Mouse (Mus musculus) ES-Bruce4 (cell line): Measurements from ENCODE around the gene Fancc. TPM values are rescaled to one million over a fixed set of nuclear protein-coding genes. Genes with fewer than 3 reads are reported as not detected.

Experiments
- H3K27ac ChIP-seq: 2 replicates; pipeline ENCODE4 v1.5.1; 2012; ENCODE audit warnings: low read length, inconsistent platforms; ENCODE audit not compliant: insufficient read depth
- H3K27me3 ChIP-seq: 2 replicates; pipeline ENCODE4 v1.6.1; 2012; ENCODE audit warnings: mild to moderate bottlenecking, low read length, inconsistent platforms; ENCODE audit not compliant: control insufficient read depth, poor library complexity, insufficient read depth, severe bottlenecking
- H3K36me3 ChIP-seq: 2 replicates; pipeline ENCODE4 v1.6.1; 2012; ENCODE audit warnings: inconsistent platforms, mild to moderate bottlenecking, low read length, moderate library complexity; ENCODE audit not compliant: control insufficient read depth, poor library complexity, insufficient read depth, severe bottlenecking
- H3K4me1 ChIP-seq: one replicate; pipeline ENCODE4 v1.8.1; 2011; ENCODE audit warnings: low read length; ENCODE audit not compliant: control insufficient read depth, insufficient read depth
- H3K4me3 ChIP-seq: 2 replicates; pipeline ENCODE4 v1.5.1; 2011; ENCODE audit warnings: low read depth, mild to moderate bottlenecking, low read length
- H3K9ac ChIP-seq: 2 replicates; pipeline ENCODE4 v1.6.1; 2012; ENCODE audit warnings: low read depth, mild to moderate bottlenecking, inconsistent platforms; ENCODE audit not compliant: poor library complexity, severe bottlenecking
- H3K9me3 ChIP-seq: replicated peaks from 2 replicates; pipeline ENCODE4 v1.6.1; 2012; ENCODE audit warnings: mild to moderate bottlenecking, low read length, inconsistent platforms; ENCODE audit not compliant: control insufficient read depth, poor library complexity, insufficient read depth, severe bottlenecking
- CTCF ChIP-seq: IDR thresholded peaks from one replicate; pipeline ENCODE4 v1.8.1; 2011; ENCODE audit warnings: low read depth, low read length
- EP300 ChIP-seq: IDR thresholded peaks from 2 replicates; pipeline ENCODE4 v1.6.1; 2011; ENCODE audit warnings: low read depth, low read length; ENCODE audit not compliant: insufficient read depth
- POLR2A ChIP-seq: IDR thresholded peaks from one replicate; pipeline ENCODE4 v1.8.1; 2011; ENCODE audit warnings: low read length; ENCODE audit not compliant: insufficient read depth
- polyA plus RNA-seq: library from polyadenylated mRNA; stranded (reverse); fragments of >200 nt; gene quantifications from 2 replicates; pipeline ENCODE4 v1.2.4, GENCODE M21; 2011; ENCODE audit warnings: low read depth; ENCODE audit not compliant: missing spikeins, insufficient read depth, insufficient read length

The Fancc gene
- polyA plus RNA-seq, 1 experiment: 13.3 TPM

DNA sequence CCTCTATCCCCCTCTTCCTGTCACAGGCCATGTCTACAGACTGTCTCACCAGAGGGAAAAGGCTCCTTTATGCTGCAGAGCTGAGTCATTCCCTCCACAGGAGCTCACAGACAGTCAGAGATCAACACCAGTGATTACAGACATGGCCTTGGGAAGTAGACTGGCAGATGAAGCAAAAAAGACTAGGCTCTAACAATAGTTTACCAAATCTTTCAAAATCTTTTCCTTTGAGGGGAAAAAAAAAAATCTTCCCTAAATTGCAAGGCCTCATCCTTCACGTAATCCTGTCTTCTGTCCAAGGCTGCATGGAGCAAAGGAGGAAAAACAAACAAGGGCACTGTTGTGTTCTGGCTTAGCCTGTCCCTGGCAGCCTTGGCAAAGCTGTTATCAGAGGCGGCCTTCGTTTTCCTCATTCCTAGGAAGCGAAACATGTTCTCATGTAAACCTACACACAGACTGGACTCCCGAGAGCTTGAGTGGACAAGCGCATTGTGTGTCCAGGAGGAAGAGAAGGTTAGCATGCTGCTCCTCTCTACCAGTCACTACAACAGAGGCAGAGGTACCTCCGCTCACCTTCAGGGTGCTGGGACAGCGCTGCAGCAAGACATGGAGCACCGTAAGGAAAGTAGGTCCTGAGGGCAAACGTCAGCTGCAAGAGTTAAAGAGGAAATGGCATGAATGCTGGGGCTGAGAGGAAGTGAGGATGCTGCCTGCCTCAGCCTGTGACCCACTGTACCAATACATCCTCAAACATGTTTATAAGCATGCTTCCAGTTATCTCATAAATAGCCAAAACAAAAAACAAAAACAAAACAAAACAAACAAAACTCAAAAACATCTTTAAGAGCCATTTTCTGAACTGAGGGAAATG, 171.9 kb downstream of the Fancc start:
- Histone ChIP-seq H3K4me3 (no peak overlapping the region), H3K9me3 (no peaks in the 10 kb centered on the region), H3K36me3 (no peaks in the 10 kb centered on the region), H3K27me3 (no peaks in the 10 kb centered on the region), H3K27ac (no peak overlapping the region), H3K9ac (no peak overlapping the region), H3K4me1 (peaks cover 5% of the 10 kb centered on the region)
- TF ChIP-seq EP300: no peak
- TF ChIP-seq CTCF: no peak
- TF ChIP-seq POLR2A: no peak

DNA sequence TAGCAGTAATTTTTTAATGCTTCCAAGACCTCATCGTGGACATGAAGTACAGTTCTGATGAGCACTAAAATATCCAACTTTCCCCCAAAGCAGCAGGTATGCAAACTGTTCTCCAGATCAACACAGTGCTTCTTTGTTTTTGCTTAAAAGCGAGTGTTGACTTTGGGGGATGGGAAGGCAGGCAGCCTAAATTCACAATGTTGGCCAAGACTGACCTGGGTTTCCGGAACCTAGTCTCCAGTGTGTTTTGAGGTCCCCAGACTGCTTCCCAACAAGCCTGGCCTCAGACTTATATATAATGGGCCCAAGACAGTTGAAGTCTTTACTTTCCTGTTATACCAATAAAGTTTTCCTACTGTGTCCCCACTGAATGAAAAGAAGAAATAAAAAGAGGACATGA, 172.8 kb downstream of the Fancc start:
- Histone ChIP-seq H3K4me3 (no peak overlapping the region), H3K27ac (no peak overlapping the region), H3K9ac (no peak overlapping the region), H3K27me3 (no peaks in the 10 kb centered on the region), H3K9me3 (no peaks in the 10 kb centered on the region), H3K36me3 (no peaks in the 10 kb centered on the region), H3K4me1 (peaks cover 4% of the 10 kb centered on the region)
- TF ChIP-seq CTCF: no peak
- no peak for TF ChIP-seq POLR2A
- no peak for TF ChIP-seq EP300

DNA sequence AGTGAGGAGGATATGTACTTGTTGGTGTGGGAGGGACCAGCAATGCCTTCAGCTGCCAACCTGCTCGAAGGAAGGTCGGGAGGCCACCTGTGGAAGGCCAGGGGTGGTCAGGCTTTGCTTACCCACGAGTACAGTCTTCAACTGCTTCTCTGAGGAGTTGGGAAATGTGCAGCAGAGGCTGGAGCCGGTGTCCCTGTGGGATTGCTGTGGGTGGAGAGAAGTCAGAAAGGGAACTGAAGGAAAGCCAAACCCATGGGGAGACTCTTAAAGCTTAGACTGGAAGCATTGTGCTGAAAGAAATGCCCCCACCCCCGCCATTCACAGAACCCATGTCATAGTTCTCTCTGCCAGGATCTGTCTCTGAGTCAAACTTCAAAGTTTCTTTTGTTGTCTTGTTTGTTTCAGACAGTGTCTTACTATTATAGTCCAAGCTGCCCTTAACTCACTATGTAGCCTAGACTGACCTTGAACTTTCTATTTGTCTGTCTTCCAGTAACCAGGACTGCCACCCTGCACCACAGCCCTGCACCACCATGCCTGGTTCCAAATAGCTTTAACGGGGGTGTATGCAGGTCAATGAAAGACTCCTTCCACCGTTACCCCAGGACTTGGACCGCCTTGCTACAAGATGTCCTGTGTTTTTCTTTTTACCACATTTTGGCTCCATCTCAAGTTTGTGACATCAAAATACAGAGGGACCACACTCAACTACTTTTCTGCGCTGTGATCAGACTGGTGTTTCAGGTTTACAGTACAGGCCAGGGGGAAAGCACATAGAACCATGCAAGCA, 173.6 kb downstream of the Fancc start:
- no peak for TF ChIP-seq POLR2A
- TF ChIP-seq CTCF: no peak
- TF ChIP-seq EP300: no peak
- H3K36me3 ChIP-seq: no peaks in the 10 kb centered on the region
- H3K9ac ChIP-seq: no peak overlapping the region
- H3K27ac ChIP-seq: no peak overlapping the region
- peaks cover 4% of the 10 kb centered on the region for H3K4me1 ChIP-seq
- no peaks in the 10 kb centered on the region for H3K9me3 ChIP-seq
- H3K4me3 ChIP-seq: no peak overlapping the region
- H3K27me3 ChIP-seq: no peaks in the 10 kb centered on the region

DNA sequence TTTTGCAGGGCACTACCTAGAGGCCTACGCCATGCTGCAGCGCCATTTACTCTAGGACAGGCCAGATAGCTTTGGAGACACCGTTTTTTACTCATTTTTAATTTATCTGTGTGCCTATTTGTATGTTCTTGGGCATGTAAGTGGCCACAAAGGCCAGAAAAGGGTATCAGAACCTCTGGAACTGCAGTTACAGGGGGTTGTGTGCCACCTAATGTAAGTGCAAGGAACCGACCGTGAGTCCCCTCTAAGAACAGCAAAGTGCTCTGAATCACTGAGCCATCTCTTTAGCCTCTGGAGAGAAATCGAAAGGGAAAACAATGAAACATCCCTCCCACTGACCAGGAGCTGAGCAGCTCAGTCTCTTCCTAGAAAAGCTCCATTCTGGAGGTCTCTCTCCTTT, 174.3 kb downstream of the Fancc start:
- Histone ChIP-seq H3K9ac (no peak overlapping the region), H3K36me3 (no peaks in the 10 kb centered on the region), H3K27ac (no peak overlapping the region), H3K27me3 (no peaks in the 10 kb centered on the region), H3K9me3 (no peaks in the 10 kb centered on the region), H3K4me1 (peaks cover 4% of the 10 kb centered on the region), H3K4me3 (no peak overlapping the region)
- TF ChIP-seq EP300 (no peak), POLR2A (no peak), CTCF (no peak)

DNA sequence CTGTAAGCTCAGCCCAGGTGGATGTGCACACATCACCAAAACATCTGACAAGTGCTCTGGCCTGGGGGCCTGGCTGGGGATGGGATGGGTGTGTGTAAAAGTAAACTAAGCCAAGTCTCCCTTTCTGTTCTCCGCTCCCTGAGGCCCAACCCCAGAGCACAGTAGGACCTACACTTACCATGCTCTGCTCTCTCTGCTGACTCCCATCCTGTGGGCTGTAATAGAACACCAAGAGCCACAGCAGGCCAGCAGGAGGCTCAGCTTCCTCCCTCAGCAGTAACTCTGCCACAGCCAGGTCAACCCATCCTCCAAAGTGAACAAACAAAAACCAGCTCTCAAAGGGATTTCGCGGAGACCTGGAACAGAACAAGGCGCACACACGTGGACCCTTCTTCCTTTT, 175.4 kb downstream of the Fancc start:
- Histone ChIP-seq H3K4me3 (no peak overlapping the region), H3K36me3 (no peaks in the 10 kb centered on the region), H3K9me3 (no peaks in the 10 kb centered on the region), H3K27me3 (no peaks in the 10 kb centered on the region), H3K27ac (no peak overlapping the region), H3K4me1 (peaks cover 4% of the 10 kb centered on the region), H3K9ac (no peak overlapping the region)
- TF ChIP-seq POLR2A (no peak), CTCF (no peak), EP300 (0 out of 2 replicates have a peak, but pooled peaks have one; percentile 27)

DNA sequence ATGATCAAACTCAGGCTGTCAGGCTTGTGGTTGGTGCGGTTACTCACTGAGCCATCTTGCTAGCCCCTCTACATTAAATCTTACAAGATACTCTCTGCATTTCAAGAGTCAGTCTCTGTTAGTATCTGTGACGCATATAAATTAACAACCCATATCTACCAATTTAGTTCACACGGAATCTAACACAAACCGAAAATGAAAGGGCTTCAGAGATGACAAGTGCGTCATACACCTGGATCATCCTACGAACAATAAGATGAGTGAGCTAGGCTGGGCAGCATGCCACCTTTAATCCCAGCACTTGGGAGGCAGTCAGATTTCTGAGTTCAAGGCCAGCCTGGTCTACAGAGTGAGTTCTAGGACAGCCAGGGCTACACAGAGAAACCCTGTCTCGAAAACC, 177.3 kb downstream of the Fancc start:
- H3K27me3 ChIP-seq: no peaks in the 10 kb centered on the region
- no peak for TF ChIP-seq CTCF
- TF ChIP-seq POLR2A: no peak
- TF ChIP-seq EP300: no peak
- no peak overlapping the region for H3K27ac ChIP-seq
- no peaks in the 10 kb centered on the region for H3K9me3 ChIP-seq
- no peak overlapping the region for H3K4me3 ChIP-seq
- no peaks in the 10 kb centered on the region for H3K36me3 ChIP-seq
- peaks cover 4% of the 10 kb centered on the region for H3K4me1 ChIP-seq
- no peak overlapping the region for H3K9ac ChIP-seq
